Mouse (Mus musculus) 3T3-L1 (cell line): ENCODE results near the gene P3h1.

Source experiments
- DNase-seq: peaks from one replicate; pipeline ENCODE4 v3.0.0-alpha.2; 2015; ENCODE audit warnings: low read depth, low spot score

P3h1 gene

DNA sequence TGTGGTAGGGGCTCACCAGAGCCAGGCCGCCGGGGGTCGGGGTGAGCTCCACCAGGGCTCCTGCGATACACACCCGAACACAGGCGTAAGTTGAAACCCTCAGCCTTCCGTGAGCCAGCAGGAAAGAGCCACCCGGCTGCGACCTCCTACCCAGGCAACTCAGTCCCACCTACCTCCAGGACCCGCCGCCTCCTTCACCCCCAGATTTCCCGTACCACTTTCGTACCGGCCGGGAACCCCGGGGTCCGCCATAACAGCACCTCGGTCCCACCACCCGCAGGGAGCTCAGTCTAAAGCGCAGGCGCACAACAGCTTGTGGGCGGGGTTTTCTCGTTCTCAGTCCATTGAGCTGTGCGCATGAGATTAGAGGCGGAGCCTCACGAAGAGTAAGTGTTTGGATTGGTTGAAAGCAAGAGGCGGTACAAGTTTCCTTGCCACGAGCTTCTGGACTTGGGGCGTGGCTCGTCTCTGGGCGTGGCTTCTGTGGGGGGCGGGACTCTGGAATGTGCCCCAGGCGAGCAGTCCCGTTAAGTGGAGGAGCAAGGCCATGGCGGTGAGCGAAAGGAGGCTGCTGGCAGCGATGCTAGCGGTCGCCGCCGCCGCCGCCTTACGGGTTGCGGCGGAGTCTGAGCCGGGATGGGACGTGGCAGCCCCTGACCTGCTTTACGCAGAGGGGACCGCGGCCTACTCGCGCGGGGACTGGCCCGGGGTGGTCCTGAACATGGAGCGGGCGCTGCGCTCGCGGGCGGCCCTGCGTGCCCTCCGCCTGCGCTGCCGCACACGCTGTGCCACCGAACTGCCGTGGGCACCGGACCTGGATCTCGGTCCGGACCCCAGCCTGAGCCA, at the start of gene P3h1, which contains the start of gene AU022252:
P3h1 (plus strand) TSS at position 506 of the 846 bp plus-strand sequence.
AU022252 (minus strand) TSS at position 303 of the 846 bp plus-strand sequence.
- peak; percentile 99 for DNase-seq

DNA sequence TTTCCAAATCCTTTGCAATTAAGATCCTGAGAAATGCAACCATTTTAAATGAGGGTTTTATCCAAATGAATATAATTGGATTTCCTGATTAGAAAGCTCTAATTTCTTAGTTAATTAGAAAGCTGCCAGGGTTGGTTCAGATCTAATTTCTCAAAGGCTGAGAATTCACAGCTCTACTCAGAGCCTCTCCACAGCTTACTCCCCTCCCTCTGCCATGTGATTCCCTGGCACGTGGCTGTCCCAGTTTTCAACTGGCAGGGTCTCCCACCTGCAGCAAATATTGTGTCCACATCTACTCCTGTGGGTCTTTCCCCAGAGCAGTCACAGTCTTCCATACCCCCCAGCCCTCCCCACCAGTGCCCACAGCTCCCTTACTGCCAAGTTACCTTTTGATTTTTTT, 49.2 kb upstream of the P3h1 start:
- DNase-seq: no peak

DNA sequence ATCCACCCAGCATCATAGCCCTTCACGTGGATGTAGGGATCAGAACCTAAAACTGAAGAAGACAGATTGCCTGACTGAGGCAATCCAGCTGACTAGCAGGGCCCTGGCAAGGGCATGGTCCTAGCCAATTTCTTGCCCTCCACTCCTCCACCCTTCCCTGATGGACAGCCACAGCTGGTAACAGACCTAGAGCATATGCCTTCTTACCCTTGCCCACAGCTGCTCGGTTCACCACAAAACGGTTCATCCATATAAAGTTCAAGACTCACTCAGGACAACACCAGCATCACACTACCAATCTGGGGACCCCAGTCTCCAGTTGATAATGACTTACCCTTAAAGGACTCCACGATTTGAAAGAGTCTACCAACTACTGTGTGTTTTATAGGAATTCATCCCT, 46.9 kb upstream of the P3h1 start:
- no peak for DNase-seq

DNA sequence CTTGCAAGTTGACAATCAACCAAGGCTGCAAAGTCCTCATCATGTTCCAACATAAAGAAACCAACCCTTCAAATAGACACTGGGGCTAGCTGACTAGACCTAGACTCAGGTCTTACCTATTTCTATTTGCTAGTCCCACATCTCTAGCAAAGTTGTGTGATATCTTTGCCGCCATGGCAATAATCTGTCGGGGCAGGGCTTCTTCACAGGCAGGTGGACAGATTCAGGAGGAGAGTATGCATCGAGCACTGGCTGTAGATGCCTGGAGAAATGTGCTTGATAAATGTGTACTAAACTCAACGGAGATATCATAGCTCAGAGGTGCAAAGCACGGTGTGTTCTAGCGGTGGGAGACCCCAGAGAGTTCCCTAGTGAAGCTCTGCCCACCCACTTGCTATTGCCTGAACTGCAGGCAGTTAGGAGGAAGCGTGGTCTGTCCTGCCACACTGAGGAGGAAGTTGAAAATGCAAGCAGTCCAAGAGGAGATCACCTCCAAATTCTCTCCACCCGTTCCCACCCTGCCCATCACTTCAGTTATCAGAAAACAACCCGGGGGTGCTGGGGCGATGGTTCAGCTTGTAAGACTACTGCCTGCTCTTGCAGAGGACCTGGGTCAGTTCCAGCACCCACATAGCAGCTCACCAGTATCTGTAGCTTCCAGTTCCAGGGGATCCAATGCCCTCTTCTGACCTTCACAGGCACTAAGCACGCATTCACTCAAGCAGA, 44.5 kb upstream of the P3h1 start:
- no peak for DNase-seq

DNA sequence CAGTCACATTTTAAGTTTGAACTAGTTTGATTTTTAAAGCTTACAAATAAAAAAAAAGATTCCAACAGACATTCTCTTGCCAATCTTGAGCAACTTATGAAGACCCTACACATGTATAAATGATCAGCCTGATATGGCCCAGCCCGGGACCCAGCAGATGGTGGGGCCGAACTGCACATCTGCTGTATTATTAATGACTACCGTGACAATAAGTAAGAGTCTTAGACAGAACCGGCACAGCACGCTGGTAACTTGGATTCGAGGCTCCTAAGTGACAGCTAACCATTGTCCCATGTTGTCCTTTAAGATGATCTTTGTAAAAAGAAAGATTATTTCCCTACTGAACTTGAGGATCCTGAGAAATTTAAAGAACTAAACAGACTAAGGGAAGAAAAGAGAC, 43.3 kb upstream of the P3h1 start:
- DNase-seq: no peak

DNA sequence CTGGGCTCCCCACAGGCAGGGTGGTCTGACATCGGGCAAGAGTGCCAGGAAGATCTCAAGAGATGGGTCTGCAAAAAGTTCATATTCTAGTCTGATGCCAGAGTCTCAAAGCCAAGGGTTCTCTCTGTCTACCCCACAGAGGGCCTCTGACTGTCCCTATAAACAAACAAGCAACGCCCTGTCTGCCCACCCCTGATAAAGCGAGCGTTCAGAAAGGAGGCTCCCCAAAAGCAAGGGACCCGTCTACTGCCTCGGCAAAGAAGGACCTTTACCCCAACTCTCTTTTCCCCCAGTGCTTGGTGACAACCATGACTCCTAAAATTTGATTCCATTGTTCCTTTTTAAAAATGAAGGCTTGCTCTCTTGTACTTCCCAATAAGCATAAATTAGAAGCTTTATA, 42.9 kb upstream of the P3h1 start, which contains the start of gene Ermap:
Ermap (minus strand) TSS at position 148 of the 400 bp plus-strand sequence.
- DNase-seq: no peak

DNA sequence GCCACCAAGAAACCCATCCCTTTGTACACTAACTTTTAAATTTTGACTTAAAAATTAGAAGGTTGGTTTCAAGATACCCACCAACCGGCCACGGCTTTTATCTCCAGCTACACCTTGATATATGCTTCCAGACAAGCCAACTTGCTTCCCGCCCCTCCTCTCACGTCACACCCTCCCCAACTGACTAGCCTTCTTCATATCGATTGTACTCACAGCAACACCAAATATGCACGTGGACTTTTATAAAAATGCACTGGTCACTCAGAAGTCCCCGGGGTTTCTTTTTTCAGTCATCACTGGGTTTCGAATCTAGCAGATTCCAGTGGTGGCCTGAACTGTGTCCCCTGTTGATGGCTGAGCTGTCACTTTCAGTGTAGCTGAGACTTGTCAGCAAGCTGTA, 42.1 kb upstream of the P3h1 start:
- no peak for DNase-seq

DNA sequence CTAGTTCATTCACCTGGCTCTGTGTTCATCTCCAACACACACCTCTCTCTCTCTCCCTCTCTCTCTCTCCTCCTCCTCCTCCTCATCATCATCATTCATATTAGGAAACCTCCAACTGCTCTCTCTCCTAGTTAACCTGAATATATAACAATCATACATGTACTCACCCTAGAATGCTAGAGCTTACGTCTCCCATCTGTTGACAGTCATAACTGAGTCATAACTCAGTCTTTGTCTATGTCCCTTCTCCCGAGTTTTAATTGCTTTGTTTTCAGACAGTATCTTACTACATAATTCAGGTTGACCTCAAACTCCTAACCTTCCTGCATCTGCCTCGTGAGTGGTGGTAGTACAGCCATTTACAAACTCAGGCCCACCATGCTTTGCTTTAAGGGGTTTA, 41.4 kb upstream of the P3h1 start:
- DNase-seq: no peak

DNA sequence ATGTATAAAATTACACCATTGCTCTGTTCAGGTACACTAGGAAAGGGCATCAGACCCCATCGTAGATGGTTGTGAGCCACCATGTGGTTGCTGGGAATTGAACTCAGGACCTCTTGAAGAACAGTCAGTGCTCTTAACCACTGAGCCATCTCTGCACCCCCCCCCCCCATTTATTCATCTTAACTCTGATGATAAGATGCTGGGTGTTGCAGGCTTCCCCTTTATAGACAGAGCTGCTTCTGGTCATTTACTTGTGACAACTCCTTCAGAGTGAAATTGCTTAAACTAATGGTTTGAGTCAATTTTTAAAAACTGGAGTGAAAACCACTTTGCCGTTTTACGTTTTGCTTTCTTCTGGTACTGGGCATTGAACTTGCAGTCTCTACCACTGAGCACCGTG, 40.0 kb upstream of the P3h1 start:
- DNase-seq: no peak

DNA sequence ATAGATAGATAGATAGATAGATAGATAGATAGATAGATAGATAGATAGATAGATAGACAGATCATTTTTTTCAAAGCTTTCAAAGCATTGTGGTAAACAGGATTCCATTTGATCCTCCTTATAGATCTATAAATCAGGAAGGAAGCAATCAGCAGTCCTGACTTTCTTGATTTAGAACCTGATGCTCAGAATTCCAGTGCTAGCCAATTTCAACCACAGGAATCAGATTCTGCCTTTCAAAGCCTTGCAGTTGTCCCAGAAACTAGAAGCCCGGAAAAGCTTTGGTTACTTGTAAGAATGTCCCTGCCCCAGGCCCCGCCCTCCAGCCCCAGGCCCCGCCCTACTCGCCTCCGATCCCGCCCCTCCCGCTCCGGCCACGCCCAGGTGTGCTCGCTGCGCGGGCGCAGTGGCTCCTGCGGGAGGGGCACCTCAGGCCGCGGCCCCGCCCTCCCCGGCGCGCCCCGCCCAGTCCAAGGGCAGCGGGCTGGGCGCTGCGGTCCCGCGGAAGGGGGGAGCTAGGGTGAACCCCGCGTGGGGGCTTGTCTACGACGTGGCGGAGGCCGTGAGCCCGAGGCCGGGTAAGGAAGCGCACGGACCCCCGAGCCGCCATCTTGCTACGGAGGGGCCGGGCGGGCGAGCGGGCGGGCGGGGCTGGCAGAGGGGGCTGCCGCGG, 37.7 kb upstream of the P3h1 start, which contains the start of gene Svbp:
Svbp (plus strand) TSS at position 398 of the 673 bp plus-strand sequence.
- DNase-seq: peak; percentile 79

DNA sequence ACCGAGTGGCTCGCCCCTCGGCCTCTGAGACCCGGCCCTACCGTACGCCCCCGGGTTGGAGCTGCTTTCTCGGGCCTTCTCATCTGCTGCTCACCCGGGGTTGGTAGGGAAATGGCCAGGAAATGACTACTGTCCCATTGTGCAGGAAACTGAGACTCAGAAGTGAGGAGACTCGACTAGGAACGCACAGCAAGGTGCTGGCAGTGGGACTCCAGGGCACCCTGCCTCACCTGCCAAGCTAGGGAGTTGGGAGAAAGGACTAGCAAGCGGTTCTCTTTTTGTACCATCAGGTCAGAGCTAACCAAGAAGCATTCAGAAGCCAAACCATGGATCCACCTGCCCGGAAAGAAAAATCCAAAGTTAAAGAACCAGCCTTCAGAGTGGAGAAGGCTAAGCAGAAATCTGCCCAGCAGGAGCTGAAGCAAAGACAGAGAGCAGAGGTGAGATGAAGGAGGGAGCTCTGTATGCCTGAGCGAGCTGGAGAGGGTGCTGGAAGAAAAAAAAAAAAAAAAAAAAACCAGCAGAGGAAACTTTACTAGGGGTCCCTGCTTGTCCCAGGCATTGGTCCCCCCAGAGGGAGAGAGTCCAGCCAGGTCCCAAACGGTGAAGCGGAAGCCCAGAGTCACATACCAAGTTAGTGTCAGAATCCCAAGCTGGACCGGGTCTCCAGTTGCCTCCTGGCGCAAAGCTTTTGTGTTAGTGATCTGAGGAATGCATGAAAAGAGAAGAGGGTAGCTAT, 37.0 kb upstream of the P3h1 start:
- DNase-seq: peak; percentile 20

DNA sequence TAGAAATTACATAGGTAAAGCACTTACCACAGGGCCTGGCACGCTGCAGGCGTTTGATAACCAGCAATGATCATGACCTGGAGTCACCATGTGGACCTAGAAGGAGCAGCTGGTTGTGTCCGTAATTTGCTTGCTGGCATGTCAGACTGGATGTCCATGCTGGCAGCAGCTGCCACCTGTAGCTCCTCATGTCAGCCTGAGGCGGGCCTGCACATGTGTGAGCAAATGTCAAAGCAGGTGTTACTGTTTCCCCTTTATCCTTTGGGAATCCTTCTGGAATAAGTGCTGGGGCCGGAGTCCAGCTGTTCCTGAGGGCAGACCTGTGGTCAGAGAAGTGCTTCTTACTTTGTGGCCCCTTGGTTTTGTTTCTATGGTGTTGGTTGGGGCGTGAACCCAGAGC, 34.6 kb upstream of the P3h1 start:
- no peak for DNase-seq

DNA sequence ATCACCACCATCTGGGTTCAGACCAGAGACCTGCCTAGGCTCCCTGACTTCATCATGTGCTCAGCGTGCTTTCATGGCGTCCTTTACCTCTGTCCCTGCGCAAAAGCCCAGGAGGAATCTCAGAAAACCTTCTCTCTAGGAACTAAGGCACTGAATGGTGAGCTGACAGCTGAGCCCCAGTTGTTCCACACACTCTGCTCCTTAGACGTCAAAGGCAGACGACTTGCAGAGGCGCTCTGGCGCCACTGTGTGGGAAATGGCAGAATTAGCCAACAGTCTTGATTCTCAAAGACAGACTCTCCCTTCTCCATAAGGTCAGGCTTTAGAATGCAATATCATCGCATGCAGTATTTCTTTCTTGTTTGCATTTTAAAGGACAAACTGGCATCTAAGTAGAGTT, 28.0 kb upstream of the P3h1 start:
- peak; percentile 67 for DNase-seq

DNA sequence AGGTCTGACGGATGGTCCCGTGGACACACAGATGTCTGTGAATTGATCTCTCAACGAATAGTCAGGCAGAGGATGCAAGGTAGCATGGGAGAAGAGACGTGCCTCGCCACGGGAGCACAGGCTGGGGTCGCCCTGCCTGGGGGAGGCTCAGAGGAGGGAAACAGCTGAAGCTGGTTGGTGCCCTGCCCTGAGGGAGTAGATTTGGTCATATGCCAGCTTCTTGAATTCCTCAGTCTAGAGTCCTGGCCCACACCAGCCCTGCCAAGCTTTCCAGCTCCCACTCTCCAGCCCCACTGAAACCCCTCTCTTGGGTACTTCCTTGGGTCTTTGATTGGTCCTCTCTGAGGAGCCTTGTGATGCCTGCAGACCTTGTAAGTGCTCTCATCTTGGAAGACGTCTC, 16.0 kb upstream of the P3h1 start:
- peak; percentile 27 for DNase-seq

DNA sequence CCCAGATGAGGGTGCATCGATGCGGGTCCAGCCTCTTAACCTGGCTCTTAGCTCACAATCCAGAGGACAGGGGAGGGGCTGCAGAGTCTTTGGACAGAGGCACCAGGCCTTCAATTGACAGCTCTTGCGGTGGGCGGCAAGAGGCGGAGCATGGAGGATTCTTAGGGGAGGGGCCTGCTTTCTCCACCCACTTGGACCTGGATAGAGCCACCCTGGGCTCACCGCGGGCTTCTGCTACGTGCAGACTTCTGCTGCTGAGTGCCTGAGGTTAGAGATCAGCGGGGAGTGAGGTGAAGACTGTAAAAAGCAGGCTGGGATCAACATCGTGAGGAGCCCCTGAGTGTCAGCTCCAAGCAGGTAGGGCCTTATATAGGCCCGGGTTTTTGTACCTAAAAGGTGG, 14.5 kb upstream of the P3h1 start, which contains the start of gene Tmem269:
Tmem269 (minus strand) TSS at position 49 of the 400 bp plus-strand sequence.
- DNase-seq: no peak

DNA sequence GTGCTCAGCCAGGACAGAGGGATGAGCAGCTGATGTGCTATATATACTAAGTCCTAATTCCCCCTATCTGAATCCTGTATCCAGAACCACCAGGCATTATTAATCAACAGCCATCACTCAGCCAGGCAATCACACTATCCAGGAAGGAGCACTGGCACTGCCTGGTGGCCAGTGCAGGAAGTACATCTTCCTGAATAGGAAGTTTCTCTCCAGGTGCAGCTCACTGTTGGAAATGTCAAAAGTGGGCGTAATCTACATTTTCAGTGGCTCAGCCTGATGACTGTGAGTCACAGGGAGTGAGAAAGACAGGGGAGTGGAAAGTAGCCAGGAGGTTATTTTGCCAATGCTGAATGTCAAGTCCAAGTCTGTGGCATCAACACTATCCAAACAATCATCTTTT, 9.0 kb upstream of the P3h1 start:
- DNase-seq: peak; percentile 76

DNA sequence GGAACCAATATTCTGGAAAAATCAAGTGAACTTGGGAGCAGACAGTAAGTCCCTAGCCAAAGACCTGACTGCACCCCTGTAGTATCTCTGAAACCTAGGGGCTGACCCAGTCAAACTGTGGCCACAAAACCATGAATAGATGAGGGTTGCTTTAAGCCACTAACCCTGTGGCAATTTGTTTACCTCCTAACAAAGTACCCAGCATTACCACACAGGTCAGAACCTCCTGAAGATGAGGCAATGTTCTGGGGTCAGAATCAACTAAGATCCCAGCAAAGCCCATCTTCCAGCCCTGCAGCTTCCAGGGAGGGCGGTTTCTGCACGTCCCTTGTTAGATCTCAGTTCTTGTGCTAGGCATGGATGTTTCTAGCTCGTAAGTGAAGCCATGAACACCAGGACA, 8.2 kb upstream of the P3h1 start:
- no peak for DNase-seq

DNA sequence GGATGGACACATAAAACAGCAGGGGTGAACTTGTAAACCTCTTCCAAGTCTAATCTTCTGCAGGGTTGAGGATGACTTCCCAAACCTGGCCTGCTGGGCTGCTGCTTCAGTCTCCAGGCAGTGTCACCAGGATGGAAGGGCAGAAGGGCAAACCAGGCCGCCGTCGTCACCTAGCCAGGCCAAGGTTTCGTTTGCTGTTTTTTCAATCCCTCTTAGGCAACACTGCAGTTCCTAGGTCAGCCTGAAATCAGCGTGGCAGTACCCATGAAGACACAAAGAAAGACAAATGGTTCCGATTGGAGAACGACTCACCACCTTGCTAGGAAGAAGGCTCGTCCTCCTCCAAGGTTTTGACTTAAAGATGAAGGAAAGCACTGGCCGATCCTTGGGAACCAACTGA, 7.0 kb upstream of the P3h1 start:
- no peak for DNase-seq

DNA sequence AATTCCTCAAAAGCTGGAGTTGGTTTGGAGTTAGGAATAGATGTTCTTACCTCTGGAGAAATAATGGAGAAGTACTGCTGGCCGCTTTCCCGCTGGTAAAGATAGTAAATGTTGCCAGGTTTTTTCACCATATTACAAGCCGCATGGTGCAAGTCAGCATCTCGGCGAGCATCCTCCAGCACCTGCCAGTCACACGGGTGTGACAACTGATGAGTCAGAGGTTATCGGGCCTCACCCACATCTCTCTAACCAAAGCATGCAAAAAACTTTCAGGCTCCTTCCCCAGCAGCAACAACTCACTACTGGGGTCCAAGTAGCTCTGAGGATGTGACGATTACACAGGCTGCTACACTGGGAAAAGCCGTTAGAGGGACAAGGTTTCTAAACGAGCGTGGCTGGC, 6.0 kb upstream of the P3h1 start:
- no peak for DNase-seq

DNA sequence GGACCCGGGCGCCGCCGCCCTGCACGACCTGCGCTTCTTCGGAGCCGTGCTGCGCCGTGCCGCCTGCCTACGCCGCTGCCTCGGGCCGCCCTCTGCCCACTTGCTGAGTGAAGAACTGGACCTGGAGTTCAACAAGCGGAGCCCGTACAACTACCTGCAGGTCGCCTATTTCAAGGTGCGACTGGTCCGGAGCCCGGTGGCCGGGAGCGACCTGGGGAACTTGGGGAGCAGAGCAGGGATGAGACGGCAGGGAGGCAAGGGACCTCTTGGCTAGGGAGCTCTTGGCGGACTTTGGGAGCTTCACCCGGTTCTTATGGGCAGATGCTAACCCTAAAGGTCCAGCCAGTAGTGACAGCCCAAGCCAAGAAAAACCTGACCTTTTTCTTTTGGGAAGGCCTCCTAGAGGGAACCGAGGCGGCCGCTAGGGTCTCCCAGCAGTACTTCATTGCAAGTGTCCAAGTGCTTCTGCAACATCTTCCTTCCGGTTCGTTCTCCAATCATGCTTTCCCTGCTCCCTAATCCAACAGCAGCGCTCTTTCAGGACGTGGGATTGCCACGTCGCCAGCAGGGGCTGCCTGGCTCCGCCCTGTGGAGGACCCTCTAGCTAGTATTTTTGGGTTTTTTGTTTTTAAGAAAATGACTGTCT, 664 bp downstream of the P3h1 start:
- peak; percentile 86 for DNase-seq

DNA sequence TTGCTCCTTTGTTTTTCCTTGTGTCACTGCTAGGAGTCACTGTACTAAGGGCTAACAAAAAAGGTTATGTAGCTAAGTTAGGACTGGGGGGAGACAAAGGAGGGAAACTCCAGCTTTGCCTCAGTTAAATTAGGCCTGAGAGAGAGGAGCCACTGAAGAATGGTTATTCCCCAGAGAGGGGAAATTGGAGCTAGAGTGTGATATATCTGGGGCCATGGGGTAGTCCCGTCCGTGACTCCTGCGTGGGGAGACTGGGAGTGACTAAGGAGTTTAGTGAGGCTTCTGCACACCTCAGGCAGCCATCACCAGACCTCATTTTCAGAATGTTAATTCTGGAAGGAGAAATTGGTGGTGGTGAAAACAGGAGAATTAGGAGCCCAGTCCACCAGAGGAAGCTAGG, 1.6 kb downstream of the P3h1 start:
- DNase-seq: peak; percentile 26
